Mouse (Mus musculus): ENCODE measurements around the gene Asb7.
A peak's percentile ranks its signal among the peaks of the same experiment; 100 is the strongest.

Asb7 gene

GRCm38 (mm10) chr7:66655471-66655870 is 33.9 kb downstream of the Asb7 start:
- DNase-seq (ENCODE audit: low read depth, low spot score) = no peak

DNA sequence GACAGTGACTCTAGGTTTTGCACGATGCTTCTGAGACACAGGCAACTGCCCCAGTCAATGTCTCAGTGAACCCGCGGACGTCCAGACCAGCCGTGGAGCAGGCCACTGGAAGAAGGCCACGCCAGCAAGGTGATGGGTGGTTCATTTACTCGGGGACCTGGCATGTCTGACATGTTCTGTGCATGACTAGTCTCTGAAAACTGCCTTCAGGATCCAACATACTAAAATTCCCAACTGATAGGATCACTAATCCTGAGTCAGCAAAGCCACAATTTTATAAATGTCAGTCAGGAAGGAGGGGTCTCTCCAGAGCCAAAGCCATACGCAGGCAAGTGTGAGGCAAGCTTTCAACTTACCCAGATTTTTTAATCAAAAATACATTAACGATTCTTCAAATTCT is 35.8 kb downstream of the Asb7 start:
- DNase-seq (ENCODE audit: low read depth, low spot score) = no peak

DNA sequence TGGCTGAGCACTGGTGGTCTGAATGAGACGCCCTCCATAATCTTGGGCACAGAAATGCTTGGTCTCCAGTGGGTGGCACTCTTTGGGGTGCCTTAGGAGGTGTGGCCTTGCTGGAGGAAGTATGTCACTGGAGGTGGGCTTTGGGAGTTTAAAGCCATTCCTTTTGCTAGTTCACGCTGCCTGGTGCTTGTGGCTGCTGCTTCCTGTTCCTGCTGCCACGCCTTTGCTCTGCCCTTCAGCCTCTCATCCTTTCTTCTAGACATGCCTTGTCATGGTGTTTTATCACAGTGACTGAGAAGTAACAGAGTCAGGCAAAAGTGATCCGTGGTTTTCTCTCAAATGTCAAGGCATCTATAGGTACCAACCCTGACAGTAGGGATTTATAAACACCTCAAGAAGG is 37.2 kb downstream of the Asb7 start:
- DNase-seq (ENCODE audit: low read depth, low spot score) = no peak

- DNase-seq (ENCODE audit: low read depth, low spot score) = no peak
Observed at GRCm38 (mm10) chr7:66650883-66651282, 38.5 kb downstream of the Asb7 start.

DNA sequence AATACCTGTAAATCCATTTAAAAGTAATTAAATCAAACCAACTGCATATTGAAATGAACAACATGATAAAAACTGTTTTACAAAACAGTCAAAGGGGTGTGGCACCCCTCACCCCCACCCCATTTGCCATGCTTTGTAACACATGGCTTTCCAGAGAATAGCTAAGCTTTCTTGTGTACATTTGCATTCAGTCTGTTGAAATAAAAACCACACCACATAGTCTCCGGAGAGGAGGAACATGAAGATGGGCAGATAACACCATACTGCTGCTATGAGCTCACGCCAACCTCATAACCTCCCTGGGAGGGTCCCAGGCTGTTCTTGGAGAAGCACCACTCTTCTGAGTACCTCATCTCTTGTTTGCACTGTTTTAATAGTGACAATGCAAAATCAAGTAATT is 40.2 kb downstream of the Asb7 start:
- DNase-seq (ENCODE audit: low read depth, low spot score) = no peak

GRCm38 (mm10) chr7:66645736-66646135 is 43.7 kb downstream of the Asb7 start:
- DNase-seq (ENCODE audit: low read depth, low spot score) = no peak

DNA sequence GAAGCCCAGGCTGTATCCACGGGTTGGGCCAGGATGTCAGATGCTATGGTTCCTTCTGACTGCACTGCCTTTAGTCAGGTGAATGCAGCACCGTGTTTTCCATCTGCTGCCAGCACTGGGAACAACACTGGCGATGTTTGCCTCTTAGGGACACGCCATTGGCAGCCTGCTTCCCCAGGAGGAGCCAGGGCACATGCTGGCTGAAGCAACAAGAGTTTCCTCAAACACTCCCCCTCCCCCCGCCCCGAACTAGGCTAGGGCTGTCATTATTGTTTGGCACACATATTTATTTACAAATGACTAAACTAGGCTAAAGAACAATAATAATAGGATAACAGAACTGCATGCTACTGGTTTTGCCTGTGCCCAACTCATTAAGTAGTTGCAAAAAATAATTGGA is 56.0 kb downstream of the Asb7 start:
- DNase-seq (ENCODE audit: low read depth, low spot score) = no peak

DNA sequence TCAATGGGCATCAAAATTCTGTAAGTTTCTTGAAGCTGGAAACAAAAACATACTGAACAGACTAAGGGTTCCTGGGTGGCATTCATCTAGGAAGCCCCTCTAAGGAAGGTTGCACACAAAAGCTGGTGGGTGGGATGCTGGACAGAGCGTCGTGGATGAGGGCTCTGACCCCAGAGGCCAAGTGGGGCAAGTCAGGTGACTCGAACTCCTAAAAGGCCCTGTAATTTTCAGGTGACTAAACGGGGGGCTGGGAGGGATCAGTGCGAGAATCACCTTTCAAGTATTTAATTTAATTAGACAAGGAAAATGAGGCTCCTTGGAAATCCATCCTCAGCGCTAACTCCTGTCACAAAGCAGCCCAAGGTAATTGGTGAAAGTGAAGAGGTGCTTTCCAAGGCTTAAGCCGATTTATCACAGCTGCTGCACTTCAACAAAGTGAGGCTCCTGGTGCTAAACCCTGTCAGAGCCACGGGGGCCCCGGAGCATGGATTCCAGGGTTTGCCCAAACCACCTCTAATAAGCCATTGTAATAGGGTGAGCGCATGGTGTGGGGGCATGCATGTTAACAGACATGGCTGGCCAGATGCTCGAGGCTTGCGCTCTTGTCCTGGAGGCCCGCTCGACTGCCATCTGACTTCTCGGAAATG is 59.1 kb downstream of the Asb7 start:
- DNase-seq (ENCODE audit: low read depth, low spot score) = no peak

DNA sequence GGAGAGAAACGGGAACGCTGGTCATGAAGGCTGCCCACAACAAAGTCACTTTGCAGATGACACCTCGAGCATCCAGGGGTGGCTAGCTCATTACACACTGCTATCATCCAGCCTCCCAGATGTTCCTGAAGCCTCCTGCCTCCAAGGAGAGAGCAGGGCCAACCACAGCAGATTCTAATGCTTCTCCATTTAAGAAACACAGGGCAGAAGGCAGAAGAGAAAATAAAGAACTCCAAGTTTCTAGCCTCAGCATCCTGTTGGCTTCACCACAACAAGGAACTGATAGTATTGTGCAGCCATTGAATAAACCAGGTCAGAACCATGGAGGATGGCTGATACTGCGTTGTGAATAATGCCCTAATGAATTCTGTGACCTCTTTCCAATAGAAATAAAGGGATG is 60.0 kb downstream of the Asb7 start:
- DNase-seq (ENCODE audit: low read depth, low spot score) = no peak

- DNase-seq (ENCODE audit: low read depth, low spot score) = peak; percentile 3
Observed at GRCm38 (mm10) chr7:66623436-66623835, 66.0 kb downstream of the Asb7 start.

- DNase-seq (ENCODE audit: low read depth, low spot score) = no peak
Observed at GRCm38 (mm10) chr7:66601846-66602245, 87.5 kb downstream of the Asb7 start.

- DNase-seq (ENCODE audit: low read depth, low spot score) = no peak
Observed at GRCm38 (mm10) chr7:66600622-66601610, 88.5 kb downstream of the Asb7 start.

DNA sequence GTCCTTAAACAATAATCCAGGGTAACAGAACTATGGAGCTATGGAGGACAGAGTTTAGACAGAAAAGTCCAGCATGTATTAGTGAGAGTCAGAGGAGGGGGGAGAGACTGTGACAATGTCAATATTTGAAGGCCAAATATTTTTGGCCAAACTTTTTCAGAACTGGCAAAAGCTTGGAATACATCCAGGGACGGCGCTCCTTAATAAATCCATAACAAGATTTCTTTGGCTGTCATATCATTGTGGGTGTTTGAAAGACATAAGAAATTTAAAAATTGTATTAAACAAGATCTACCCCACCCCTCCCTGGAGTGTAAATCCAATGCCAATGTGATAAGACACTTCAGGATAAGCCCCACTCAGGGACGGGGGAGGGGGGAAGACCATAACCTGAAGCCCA is 89.3 kb downstream of the Asb7 start:
- DNase-seq (ENCODE audit: low read depth, low spot score) = no peak

- DNase-seq (ENCODE audit: low read depth, low spot score) = no peak
Observed at GRCm38 (mm10) chr7:66597900-66598299, 91.5 kb downstream of the Asb7 start.

Data from embryo, embryonic 11.5 days (tissue).